Mouse (Mus musculus) urinary bladder, adult 2 months (tissue): Measurements from ENCODE around the gene Cux1. TPM values are rescaled to one million over a fixed set of nuclear protein-coding genes. Genes with fewer than 3 reads are reported as not detected.

ENCODE experiments used
- DNase-seq: peaks from one replicate; pipeline ENCODE4 v3.0.0; 2022; ENCODE audit warnings: low spot score
- polyA plus RNA-seq: library from polyadenylated mRNA; depleted of rRNA; stranded (reverse); fragments of >200 nt; gene quantifications from 2 replicates; pipeline ENCODE4 v1.2.3, GENCODE M21; 2012

The Cux1 gene
- polyA plus RNA-seq, 1 experiment, result 36.8 TPM

DNA sequence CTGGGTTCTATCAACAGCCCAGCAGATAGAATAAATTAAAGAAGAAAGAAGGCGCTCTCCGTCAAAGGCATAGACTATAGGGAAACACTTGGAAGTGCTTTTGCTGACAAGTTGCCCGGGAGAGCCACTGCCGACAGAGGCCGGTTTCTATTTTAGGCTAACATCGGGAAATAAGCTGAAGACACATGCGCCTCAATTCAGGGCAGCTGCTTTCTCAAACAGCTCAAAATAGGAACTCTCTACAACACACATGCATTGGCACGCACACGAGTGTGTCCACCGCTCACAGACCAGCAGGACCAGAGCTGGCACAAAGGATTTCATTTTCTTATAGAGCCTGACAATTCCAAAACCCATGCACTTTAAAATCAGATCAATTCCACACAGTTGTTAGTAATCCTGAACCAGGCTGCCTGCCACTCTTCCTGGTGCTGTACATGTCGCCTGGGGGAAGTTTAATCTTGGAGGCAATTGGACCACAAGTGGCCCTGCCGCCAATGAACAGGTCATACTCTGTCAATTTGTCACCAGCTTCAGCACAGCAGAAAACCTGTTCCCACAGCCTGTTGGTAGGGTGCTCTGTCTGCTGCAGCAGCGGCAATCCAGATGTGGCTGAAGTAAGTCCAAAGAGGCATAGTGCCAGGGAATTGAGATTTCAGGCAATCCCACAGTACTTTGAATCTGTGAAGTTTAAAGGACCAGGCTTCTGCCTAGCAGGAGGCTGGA lies 139.4 kb downstream of the Cux1 start:
- DNase-seq, result no peak

DNA sequence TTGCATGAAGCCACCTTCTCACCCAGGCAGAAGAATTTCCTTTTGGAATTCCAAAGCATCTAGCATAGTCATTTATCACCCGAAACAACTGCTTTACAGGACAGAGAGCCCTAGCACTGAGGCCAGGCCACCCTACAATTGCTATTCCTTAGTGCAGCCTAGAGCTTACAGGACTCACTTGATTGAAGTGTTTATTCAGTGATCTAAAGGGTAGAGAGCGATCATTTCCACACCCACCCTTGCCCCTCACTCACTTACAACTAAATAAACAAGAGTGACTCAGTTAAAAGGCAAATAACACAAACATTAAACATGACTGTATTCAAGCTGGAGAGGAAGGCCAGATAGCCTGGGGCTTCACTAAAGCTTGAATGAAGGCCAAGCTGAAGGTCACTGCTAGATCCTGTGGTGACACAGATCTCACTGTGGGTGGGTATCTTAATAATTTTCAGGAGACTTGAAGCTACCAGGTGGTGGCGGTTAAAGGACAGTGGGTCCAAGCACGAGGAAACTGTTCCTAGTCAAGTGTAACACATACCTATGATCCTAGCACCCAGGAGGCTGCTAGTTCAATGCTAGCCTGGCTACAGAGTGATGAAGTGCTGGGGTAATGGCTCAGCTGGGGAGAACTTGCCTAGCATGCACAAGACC lies 140.0 kb downstream of the Cux1 start:
- DNase-seq, result no peak

DNA sequence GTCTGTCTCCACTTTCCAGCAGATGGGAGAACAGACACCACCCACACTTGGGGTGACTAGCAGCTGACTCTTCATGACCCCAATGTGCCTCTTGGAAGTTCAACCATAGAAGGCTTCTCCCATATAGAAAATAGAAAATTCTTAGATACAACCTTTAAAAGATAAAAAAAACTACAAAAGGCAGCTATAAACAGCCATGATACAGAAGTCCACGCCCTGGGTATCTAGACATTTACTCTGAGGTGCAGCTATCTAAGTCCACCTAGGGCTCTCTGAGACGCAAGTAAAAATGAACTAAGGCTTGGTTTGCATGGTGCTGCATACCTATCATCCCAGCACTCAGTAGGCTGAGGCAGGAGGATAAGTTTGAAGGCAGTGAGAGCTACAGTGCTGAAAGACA lies 144.3 kb downstream of the Cux1 start:
- no peak for DNase-seq

DNA sequence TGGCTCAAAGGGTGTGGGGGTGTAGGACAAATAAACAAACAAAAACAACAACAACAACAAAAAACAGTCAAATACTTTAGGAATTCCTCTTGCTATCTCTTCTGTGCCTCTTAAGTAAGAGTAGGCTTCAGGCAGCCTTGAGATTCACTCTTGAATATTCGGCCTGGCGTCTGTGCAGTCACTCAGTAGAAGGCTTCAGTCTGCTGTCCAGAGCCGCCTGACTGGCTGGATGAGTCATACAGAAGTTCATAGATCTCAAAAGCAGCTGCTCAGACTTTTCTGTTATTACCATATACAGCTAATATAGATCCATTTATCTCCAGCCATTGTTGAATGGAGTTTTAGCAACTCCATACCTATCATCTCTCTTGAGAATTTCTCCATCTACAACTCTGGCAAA lies 145.4 kb downstream of the Cux1 start:
- DNase-seq, result no peak

DNA sequence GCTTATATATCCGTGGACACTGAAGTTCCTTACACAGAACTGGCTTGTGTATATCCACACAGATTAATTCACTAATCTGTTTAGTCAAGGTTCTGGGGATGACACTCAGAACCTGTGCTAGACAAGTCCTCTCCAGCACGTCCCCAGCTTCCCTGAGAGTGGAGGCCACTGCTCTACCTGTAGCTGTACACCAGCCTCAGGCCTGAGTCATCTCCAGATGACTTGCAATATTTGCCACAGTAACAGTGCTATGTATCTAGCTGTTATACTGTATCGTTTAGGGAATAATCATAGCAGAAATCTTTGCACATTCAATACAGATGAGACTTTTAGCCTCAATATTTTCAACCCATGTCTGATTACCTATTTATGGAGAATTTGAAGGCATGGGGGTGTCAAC lies 146.0 kb downstream of the Cux1 start:
- no peak for DNase-seq

DNA sequence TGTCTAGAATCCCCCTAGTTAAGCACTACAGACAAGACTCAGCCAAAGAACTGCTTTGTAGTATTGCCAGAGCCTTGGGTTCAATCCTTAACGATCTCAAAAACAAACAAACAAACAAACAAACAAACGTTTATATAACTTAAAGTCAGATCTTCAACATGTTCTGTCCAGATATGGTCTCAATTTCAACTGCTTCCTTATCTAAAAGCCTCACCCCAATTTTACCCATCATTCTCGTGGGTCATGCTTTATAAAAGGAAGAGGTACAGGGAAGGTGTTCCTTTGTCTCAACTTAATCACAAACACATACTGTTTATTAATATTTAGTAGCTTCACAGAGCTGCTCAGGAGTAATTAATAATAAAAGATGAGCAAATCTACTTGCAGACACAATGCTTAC lies 146.9 kb downstream of the Cux1 start:
- no peak for DNase-seq

DNA sequence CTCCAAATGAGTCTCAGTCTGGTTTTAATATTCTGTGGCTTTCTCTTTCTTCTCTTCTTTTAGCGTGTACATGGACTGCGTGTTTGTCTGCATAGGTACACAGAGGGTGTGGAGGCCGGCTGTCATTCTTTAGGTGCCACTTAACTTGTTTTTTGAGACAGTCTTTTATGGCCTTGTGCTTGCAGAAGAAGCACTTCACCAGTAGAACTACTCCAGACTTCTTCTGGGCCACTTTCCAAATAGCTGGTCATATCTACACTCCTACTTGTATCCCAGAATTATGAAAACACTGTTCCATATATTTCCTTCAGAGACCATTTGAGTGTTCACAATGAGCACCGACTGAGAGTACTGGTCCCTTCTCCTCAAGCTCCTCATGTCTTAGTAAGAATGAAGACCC lies 149.4 kb downstream of the Cux1 start:
- DNase-seq, result no peak

DNA sequence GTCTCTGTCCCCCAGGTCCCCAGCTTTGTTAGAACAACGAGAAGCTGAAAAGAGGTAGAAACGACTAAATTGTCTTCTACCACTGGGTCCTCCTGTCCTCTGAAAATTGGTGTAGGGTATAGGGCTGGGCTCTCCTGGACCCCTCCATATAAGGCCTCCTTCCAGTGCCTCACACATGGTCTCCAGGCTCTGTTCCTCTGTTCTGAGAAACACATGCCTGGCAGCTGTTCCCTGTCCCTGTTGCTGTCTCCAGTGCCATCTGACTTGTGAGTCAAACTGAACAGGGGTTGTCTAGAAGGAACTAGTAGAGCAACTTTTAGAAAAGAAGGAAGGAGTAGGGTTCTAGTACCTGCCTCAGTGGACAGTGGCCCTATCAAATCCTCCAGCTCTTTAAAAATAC lies 152.8 kb downstream of the Cux1 start:
- no peak for DNase-seq

DNA sequence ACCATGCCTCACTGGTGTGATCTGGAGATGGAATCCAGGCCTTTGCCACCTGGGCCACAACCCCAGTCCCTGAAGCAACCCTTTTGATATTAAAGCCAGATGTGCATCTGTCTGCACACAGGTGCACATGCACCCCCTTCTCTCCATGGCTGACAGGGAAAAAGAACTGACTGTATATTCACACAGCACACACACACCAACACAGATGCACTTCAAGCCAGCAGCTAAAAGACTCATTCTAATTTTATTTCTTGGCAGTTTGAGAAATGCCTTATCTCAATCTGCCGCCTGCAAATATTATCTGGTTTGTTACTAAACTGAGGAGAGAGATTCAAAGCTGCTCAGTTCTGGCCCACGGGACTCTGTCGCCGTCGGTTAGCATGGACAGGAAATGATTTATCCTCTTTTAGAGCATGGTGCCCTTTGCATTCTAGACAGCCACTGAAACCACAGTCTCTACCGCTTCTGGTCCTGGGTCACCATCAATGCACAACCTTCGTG lies 156.6 kb downstream of the Cux1 start:
- DNase-seq, result no peak

DNA sequence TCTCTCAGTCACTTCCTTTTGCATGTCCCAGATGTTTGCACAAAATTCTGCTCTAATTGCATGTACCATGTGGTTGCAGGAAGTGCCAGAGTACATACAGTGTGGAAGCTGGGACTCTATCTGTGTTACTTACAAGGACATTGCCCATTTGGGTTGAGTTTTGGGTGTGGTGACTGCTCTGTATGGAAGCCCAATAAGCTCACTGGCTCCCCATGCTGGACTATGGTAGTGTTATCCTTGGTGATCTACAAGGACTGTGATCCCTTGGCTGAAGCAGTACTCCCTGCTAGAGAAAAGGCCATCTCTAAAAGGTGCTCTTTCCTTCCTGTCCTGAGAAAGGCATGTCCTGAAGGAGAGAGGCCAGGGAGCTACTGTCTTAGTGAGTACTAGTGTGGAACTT lies 160.9 kb downstream of the Cux1 start:
- DNase-seq, result no peak

DNA sequence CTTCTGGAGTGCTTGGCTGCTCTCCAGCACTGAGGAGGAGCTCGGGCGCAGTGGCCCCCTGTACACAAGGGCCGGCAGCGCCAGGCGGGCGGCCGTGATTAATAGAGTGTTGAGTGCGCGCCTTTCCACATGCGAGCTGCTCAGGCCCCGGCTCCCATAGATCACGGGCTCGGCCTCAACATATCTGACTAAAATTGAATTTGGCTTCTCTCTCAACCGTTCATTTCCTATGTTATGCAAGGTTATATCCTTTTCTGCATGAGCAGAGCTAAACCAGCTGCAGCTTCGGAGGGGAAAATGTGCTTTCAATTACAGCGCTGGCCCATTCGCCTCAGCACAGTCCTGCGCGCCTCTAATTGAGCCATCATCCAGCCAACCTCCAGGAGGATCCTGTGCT lies 163.7 kb downstream of the Cux1 start:
- no peak for DNase-seq

DNA sequence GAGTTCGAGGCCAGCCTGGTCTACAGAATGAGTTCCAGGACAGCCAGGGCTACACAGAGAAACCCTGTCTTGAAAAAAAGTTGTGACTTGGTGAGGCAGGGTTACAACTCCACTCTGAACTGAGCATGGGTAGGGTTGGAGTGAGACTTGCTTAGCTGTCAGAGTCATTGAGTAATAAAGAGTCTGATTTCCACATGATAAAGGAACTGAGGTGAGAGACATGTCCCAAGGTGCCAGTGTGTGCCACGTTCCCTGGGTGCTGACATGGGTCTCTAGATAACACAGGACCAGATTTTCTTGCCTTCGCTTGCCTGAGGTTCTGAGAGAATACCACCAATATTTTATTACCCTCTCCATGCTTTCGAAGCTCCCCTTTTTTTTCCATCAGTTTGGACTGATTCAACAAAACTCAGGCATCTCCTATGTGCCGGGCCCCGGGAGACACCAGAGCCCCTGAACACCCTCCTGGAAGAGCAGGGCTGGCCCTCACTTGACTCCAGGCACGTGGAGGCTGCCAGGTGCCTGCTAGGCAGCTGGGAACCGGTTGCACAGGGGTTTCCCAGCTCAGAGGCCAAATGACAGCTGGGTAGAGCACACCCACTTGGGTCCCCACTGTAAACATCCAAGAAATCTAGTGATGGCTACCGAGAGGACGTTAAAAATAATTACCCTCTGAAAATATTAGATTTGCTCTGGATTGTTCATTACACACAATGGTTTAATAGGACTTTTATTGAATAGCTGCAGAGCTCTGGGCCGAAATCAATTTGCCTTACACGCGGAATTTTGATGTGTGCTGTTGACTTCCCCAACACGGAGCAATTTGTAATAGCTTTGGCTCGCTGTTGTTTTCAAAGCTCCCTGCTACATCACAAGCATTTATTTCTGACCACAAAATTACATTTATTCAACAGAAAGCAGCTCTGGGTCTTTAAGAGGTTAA lies 164.4 kb downstream of the Cux1 start:
- no peak for DNase-seq

DNA sequence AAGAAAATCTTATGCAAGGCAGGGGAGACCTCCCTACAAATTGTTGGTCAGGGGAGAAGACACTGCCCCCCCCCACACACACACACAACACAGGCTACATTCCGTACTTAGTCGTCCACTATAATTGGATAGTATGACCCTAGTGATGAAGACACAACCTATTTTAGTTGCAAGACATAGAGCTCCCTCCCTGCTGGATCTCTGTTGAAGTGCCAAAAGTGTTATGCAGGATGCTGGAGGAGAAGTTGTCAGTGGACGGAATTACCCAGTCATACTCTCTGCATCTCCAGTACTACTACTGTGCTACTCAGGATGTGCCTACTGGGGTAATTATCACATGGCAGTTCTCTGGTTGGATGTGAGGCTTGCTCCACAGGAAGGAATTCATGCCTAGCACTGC lies 168.6 kb downstream of the Cux1 start:
- no peak for DNase-seq

DNA sequence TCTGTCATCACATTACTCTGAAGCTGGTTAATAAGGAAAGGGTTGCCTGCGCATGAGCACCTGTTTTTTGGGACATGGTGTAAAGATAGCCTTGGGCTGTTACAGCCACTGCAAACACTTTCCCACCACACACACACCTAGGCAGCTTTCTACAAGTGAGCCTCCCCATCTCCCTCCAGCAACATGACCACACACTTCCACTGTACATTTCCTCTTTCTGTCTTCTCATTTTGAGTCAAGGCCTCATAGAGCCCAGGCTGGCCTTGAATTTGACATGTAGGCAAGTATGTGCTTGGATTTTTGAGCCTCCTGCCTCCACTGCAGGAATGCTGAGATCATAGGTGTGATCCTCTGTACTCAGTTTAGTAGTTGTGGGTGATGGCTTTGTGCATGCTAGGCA lies 170.6 kb downstream of the Cux1 start:
- no peak for DNase-seq

DNA sequence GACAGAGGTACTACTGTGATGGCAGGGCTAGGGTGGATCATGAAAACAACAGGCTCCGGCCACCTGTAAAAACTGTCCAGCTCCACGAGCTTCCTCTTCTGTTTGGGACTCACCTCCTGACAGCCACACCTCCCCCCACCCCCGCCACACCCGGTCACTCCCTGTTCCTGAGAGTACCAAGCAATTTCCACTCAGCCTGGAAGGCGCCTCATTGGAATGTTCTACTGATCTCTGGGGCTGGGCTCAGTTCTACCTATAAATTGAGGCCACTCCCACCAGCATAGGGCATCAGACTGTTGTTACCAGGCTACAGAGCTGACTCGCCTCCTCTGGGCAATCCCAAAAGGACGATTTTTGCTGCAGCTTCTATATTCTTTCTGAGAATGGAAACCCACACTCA lies 171.0 kb downstream of the Cux1 start:
- no peak for DNase-seq

DNA sequence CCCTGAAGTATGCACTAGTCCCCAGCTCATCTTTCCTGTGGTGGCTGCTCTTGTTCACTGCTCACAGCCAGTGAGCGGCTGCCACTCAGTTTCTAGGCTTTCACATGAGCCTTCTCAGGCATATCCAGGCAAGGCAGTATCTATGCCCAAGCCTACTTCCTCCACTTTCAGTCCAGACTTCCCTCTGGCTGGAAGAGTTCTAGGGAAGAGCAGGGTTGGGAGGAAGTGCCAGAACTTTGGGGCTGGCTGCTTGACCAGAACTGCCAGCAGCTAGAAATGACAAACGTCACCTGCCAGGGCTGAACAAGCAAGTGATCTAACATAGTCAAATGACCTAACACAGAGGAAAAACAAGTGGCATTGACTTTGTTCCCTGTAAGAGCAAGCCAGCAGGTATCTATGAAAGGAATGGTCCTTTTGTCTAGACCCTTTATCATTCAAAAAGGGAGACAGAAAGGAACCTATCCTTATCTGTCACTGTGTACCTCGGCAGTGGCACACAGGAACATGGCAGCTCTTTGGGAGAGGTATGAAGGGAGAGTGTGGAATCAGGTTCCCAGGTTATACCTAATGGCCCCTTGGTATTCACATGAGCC lies 171.6 kb downstream of the Cux1 start:
- no peak for DNase-seq

DNA sequence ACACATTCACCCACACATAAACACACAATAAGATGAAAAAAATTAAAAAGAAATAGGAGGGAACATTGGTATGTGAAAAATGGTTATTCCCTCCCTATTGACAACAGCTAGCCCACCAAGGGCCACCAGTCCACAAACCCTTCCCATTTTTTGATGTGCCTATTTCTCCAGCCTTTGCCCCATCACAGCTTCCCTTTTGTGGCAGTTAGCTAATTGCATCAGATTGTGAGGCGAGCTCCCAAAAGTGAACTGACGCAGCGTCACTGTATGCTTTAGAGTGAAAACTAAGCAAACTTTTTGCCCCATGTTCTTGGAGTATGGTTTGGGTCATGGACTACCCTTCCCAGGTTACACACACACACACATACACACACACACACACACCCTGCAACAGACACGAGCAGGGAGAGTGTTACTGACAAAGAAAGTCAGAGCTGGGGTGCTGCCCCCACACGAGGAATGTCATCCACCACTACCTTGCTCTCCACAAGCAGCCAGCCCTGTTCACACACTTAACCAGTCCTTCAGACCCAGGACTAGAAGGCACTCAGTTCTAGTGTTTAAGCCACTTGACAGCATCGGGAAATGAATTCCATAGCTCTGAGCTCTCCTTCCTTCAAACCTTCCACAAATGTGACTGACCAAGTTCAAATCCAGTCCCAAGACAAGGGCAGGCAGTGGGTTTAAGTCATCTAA lies 172.6 kb downstream of the Cux1 start:
- DNase-seq, result no peak

DNA sequence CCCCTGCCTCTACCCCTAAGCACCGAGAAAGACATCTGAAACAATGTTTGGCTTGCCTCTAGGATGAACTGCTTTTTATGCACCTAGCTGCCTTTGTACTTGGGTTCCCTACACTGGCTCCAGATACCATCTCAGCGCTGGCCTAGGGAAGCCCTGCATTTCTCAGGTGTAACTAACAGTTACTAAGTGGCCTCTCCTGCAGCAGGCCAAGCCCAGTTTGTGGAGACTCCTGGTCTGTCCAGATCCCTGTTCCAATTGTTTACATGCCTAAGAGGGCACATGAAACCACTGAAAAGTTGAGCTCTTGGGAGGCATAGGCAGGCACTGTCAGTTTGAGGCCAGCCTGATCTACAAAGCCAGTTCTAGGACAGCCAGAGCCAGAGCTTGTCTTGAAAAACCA lies 173.7 kb downstream of the Cux1 start:
- DNase-seq, result no peak

DNA sequence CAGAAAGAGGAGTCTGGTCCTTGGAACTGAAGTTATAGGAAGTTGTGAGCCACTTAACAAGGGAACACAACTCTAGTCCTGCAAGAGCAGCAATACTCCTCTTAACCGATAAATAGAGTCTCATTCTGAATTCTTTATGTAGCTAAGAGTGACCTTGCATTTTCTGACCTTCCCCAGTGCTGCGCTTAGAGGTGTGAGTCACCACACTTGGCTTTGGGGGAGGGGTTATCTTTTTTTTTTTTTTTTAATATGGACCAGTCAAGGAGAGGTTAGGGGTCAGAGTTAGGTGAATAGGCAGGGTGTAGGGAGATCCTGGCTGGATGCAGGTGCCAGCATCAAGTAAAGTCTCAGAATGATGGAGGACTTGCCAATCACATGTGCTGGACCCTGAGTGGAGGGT lies 180.5 kb downstream of the Cux1 start:
- DNase-seq, result no peak

DNA sequence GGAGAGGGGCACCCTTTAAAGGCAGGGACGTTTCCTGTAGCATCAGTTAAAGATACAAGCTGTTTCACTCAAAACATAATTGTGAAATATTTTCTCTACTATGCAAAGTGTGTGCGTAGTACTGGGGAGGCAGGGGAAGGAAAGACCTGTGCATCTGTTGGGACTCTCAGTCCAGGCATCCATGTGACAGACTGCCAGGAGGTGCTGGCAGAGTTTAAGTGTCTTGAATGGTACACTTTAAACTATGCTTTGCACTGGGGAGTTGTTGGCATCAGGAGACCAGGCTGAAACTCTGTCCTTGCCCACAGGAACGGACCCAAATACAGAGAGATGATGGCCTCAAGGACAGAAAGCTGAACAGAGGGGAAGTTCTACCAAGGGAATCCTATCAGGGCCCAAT lies 182.1 kb downstream of the Cux1 start:
- DNase-seq, result no peak

DNA sequence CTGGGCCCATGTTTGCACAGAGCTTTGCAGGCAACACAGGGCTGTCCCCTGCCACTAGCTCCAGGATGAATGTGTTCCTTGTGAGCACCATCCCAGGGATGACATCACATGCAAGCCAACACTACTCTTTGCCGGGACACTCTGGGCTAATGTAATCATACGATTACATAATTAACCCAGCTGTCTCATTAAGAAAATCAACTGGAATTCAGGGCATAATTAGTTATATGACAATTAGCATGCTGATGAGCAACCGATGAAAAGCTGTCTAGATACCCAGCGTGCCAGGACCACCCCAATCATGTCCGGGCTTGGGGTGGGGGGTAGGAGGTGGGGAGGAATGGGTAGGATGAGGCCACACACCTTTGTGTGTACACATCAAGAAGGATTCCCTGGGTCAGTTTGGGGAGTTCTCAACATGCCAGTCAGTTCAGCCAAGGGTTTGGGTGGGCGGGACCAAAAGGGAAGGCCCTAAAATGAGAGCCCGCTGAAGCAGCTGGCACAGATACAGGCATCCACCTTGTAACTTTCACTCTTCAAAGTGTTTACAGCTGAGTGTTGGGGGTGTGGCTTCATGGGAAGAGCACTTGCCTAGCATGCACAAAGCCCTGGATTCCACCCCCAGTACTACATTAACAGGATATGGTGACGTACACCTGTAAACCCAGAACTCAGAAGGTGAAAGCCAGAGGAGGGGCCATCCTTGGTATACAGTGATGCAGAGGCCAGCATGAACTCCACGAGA lies 184.9 kb downstream of the Cux1 start:
- DNase-seq, result no peak
